Comparison of ENCODE assay signal across 12 mouse cellular contexts in the genomic region with DNA sequence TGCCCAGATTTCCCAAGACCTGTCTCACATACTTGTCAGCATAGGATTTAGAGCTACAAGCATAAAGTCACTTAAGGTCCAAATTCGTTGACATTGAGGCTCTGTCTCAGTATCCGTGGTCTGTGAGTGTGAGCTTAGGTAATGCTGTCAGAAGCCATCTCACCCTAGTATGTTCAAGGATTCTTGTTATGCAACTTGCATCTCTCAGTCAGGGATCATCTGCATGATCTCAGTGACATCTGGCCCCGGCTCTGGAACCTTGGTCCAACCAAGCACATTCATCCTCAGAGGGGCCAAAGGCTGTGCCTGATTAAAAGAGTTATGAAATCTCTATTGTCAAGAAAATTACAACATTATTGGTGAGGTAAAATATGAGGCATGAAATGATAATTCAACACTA. TPM values are rescaled to one million over a fixed set of nuclear protein-coding genes. Genes with fewer than 3 reads are reported as not detected.
A peak's percentile ranks its signal among the peaks of the same experiment; 100 is the strongest.
DNase-seq lines count a peak whose midpoint lies in the region; ATAC-seq and TF ChIP-seq lines count a peak whose summit lies in the region.
"Had no signal": no experiment of that assay in that cellular context is flagged by ENCODE, and none has a peak within 500 bp of the region (broad histone marks: within the 10 kb centered on the region; RNA-seq: fewer than 3 reads in every experiment).

No protein-coding gene starts in this region.

- no peak overlapping the region for H3K4me3 ChIP-seq in embryonic facial prominence, embryonic 14.5 days (ENCODE audit: low read depth, low read length)
- H3K4me3 ChIP-seq in embryonic facial prominence, embryonic 10.5 days, result no peak overlapping the region
- H3K4me3 ChIP-seq in liver, adult 2 months (ENCODE audit: insufficient read depth, low read depth, low read length), result no peak overlapping the region
- H3K4me3 ChIP-seq in liver, embryonic 11.5 days (ENCODE audit: low read depth, low read length), result no peak overlapping the region
- H3K4me3 ChIP-seq: neural tube, embryonic 12.5 days had no signal

- no peaks in the 10 kb centered on the region for H3K79me2 ChIP-seq in liver, adult 2 months (ENCODE audit: control insufficient read depth, insufficient read depth, low read length)

- H3K4me2 ChIP-seq in embryonic facial prominence, embryonic 14.5 days (ENCODE audit: low read depth, low read length), result peak overlapping the region; percentile 71; the same call in 1 of the 2 replicates
- H3K4me2 ChIP-seq in liver, embryonic 11.5 days, result no peak overlapping the region

- no peak for TF ChIP-seq POLR2A in liver, adult 2 months (IDR thresholded peaks at IDR 0.05; ENCODE audit: extremely low read depth, insufficient read depth, low read length)

- TF ChIP-seq CTCF in liver, adult 2 months (IDR thresholded peaks at IDR 0.05; ENCODE audit: low read depth, low read length), result no peak

- 74% methylated on average over 3 of the region's 3 CpGs for WGBS in embryonic facial prominence, embryonic 14.5 days
- 84% methylated on average over 3 of the region's 3 CpGs for WGBS in embryonic facial prominence, embryonic 10.5 days
- WGBS in liver, adult 2 months, result 28% methylated on average over 3 of the region's 3 CpGs
- WGBS in liver, embryonic 11.5 days, result 75% methylated on average over 3 of the region's 3 CpGs

- H3K27ac ChIP-seq in embryonic facial prominence, embryonic 14.5 days (replicated peaks; ENCODE audit: low read depth, low read length), result no peak overlapping the region
- no peak overlapping the region for H3K27ac ChIP-seq in embryonic facial prominence, embryonic 10.5 days (replicated peaks)
- H3K27ac ChIP-seq in liver, adult 2 months (replicated peaks; ENCODE audit: insufficient read depth, low read depth, low read length), result no peak overlapping the region
- H3K27ac ChIP-seq in liver, embryonic 11.5 days (ENCODE audit: low read depth, low read length), result no peak overlapping the region
- H3K27ac ChIP-seq: liver, embryonic 13.5 days; midbrain, embryonic 13.5 days; neural tube, embryonic 12.5 days had no signal

- H3K9me3 ChIP-seq in embryonic facial prominence, embryonic 14.5 days (ENCODE audit: control insufficient read depth, low read length), result no peaks in the 10 kb centered on the region
- H3K9me3 ChIP-seq in embryonic facial prominence, embryonic 10.5 days, result no peaks in the 10 kb centered on the region
- H3K9me3 ChIP-seq in liver, embryonic 11.5 days (ENCODE audit: control insufficient read depth, low read length), result no peaks in the 10 kb centered on the region
- H3K9me3 ChIP-seq: liver, embryonic 13.5 days; midbrain, embryonic 13.5 days; neural tube, embryonic 12.5 days had no signal

- no peak for ATAC-seq in embryonic facial prominence, embryonic 14.5 days (ENCODE audit: low read depth)
- no peak for ATAC-seq in liver, embryonic 11.5 days (replicated peaks; ENCODE audit: low FRiP score)
- ATAC-seq in erythroid progenitor cell, adult 5-6 weeks (replicated peaks; ENCODE audit: low FRiP score, poor library complexity, severe bottlenecking), result no peak
- ATAC-seq: midbrain, embryonic 13.5 days had no signal

- no peaks in the 10 kb centered on the region for H3K27me3 ChIP-seq in embryonic facial prominence, embryonic 14.5 days (replicated peaks; ENCODE audit: control insufficient read depth, insufficient read depth, low read length)
- no peaks in the 10 kb centered on the region for H3K27me3 ChIP-seq in embryonic facial prominence, embryonic 10.5 days (replicated peaks; ENCODE audit: low read depth, poor library complexity, severe bottlenecking)
- no peaks in the 10 kb centered on the region for H3K27me3 ChIP-seq in liver, adult 2 months (ENCODE audit: control insufficient read depth, insufficient read depth, low read length)
- H3K27me3 ChIP-seq in liver, embryonic 11.5 days (replicated peaks; ENCODE audit: control insufficient read depth, insufficient read depth, low read length), result no peaks in the 10 kb centered on the region
- H3K27me3 ChIP-seq: liver, embryonic 13.5 days; midbrain, embryonic 13.5 days; neural tube, embryonic 12.5 days had no signal

- peaks cover 8% of the 10 kb centered on the region; the same call in 1 of the 2 replicates for H3K4me1 ChIP-seq in embryonic facial prominence, embryonic 14.5 days (ENCODE audit: control insufficient read depth, insufficient read depth, low read length)
- H3K4me1 ChIP-seq in embryonic facial prominence, embryonic 10.5 days, result peaks cover 10% of the 10 kb centered on the region
- peaks cover 14% of the 10 kb centered on the region; the same call in 1 of the 2 replicates for H3K4me1 ChIP-seq in liver, adult 2 months (ENCODE audit: control insufficient read depth, insufficient read depth, low read length)
- peaks cover 5% of the 10 kb centered on the region for H3K4me1 ChIP-seq in liver, embryonic 11.5 days (replicated peaks; ENCODE audit: control insufficient read depth, insufficient read depth, low read length)
- H3K4me1 ChIP-seq: neural tube, embryonic 12.5 days had no signal

- DNase-seq in embryonic facial prominence, embryonic 14.5 days (ENCODE audit: low spot score), result no peak
- DNase-seq in embryonic facial prominence, embryonic 10.5 days (ENCODE audit: low spot score), result no peak
- peak; percentile 90 for DNase-seq in liver, adult 2 months (ENCODE audit: extremely low read depth, low read depth, low spot score)
- no peak for DNase-seq in liver, embryonic 11.5 days (ENCODE audit: low spot score)
- peak; percentile 71 for DNase-seq in adrenal gland, postnatal 14 days
- DNase-seq in kidney, postnatal 25 days, result peak; percentile 14 to 56
- no peak for DNase-seq in thymus, postnatal 4 days
- DNase-seq: cerebellum, postnatal 25 days; liver, embryonic 13.5 days had no signal

- no peak overlapping the region for H3K9ac ChIP-seq in embryonic facial prominence, embryonic 14.5 days (ENCODE audit: low read depth, low read length)
- H3K9ac ChIP-seq in liver, adult 2 months (ENCODE audit: low read depth, low read length), result no peak overlapping the region
- H3K9ac ChIP-seq in liver, embryonic 11.5 days (ENCODE audit: low read depth, low read length), result no peak overlapping the region
- H3K9ac ChIP-seq: midbrain, embryonic 13.5 days; neural tube, embryonic 12.5 days had no signal

- no peaks in the 10 kb centered on the region for H3K36me3 ChIP-seq in embryonic facial prominence, embryonic 14.5 days (ENCODE audit: control insufficient read depth, insufficient read depth, low read length)
- H3K36me3 ChIP-seq in embryonic facial prominence, embryonic 10.5 days (replicated peaks), result no peaks in the 10 kb centered on the region
- no peaks in the 10 kb centered on the region for H3K36me3 ChIP-seq in liver, adult 2 months (ENCODE audit: control insufficient read depth, insufficient read depth, low read length)
- no peaks in the 10 kb centered on the region for H3K36me3 ChIP-seq in liver, embryonic 11.5 days (ENCODE audit: control insufficient read depth, insufficient read depth, low read length)
- H3K36me3 ChIP-seq: liver, embryonic 13.5 days; midbrain, embryonic 13.5 days; neural tube, embryonic 12.5 days had no signal

RNA-seq across cellular contexts. Expression of a gene that starts 1.2 kb away (rescaled TPM):
- 14.3 and 19.0 TPM in 2 replicates for polyA plus RNA-seq in embryonic facial prominence, embryonic 14.5 days (2014; fragmentation: Nextera tagmentation; extraction: Ambion mirVana)
- 8.4 and 9.2 TPM in 2 replicates for polyA plus RNA-seq in embryonic facial prominence, embryonic 10.5 days (2016; fragmentation: Nextera tagmentation; extraction: Ambion mirVana)
- total RNA-seq in liver, adult 2 months (2014; rRNA removed), result 9.3 and 14.3 TPM in 2 replicates
- 2.3 and 2.9 TPM in 2 replicates for polyA plus RNA-seq in liver, adult 2 months (2012; rRNA removed)
- polyA plus RNA-seq in liver, embryonic 11.5 days (2014; fragmentation: Nextera tagmentation; extraction: Ambion mirVana), result 8.1 and 8.5 TPM in 2 replicates
- 11.2 and 12.1 TPM in 2 replicates for total RNA-seq in adrenal gland, postnatal 14 days (2021)
- total RNA-seq in erythroid progenitor cell, adult 5-6 weeks (2015; ENCODE audit: low replicate concordance), result 35.6 and 50.8 TPM in 2 replicates
- 30.0 and 38.1 TPM in 2 replicates for total RNA-seq in erythroid progenitor cell, adult 5-6 weeks (2017; ENCODE audit: low replicate concordance)

Comparison
In these comparisons a context has a peak if more than half of its experiments do, and no peak if none do; other contexts are left out.
1. DNase-seq: peak in liver, adult 2 months (single experiment), adrenal gland, postnatal 14 days (single experiment) and kidney, postnatal 25 days (2 of 2); none in embryonic facial prominence, embryonic 14.5 days (single experiment), embryonic facial prominence, embryonic 10.5 days (single experiment), liver, embryonic 11.5 days (single experiment) and thymus, postnatal 4 days (single experiment).